9 mouse cellular contexts compared by ENCODE assay signal in genomic region chr9:77502548-77503438, GRCm38 (mm10). TPM values are rescaled to one million over a fixed set of nuclear protein-coding genes. Genes with fewer than 3 reads are reported as not detected.
DNase-seq lines count a peak whose midpoint lies in the region; ATAC-seq and TF ChIP-seq lines count a peak whose summit lies in the region.
"Had no signal": no experiment of that assay in that cellular context is flagged by ENCODE, and none has a peak within 500 bp of the region (broad histone marks: within the 10 kb centered on the region; RNA-seq: fewer than 3 reads in every experiment).

No protein-coding gene starts in this region.

- H3K36me3 ChIP-seq in forebrain, embryonic 14.5 days (ENCODE audit: control insufficient read depth, insufficient read depth, low read length) = no peaks in the 10 kb centered on the region
- H3K36me3 ChIP-seq in intestine, embryonic 16.5 days (ENCODE audit: control insufficient read depth, insufficient read depth, low read length) = no peaks in the 10 kb centered on the region
- H3K36me3 ChIP-seq: embryonic facial prominence, embryonic 15.5 days had no signal

- peak overlapping the region; percentile 36 for H3K27ac ChIP-seq in forebrain, embryonic 14.5 days (ENCODE audit: low read depth, low read length)
- H3K27ac ChIP-seq in intestine, embryonic 16.5 days (ENCODE audit: low read length) = no peak overlapping the region
- H3K27ac ChIP-seq: embryonic facial prominence, embryonic 15.5 days had no signal

- peak; percentile 45 for DNase-seq in layer of hippocampus, adult 9-11 months
- no peak for DNase-seq in layer of hippocampus, postnatal 14 days (ENCODE audit: low spot score in 2 of 2)
- DNase-seq in brain, embryonic 14.5 days (ENCODE audit: low read depth) = peak; percentile 94
- peak; percentile 93 for DNase-seq in forebrain, embryonic 14.5 days (ENCODE audit: low spot score)
- peak; percentile 60 for DNase-seq in kidney, postnatal 10 days
- DNase-seq in gastrocnemius, postnatal 36 days = no peak
- no peak for DNase-seq in layer of hippocampus, postnatal 25 days (ENCODE audit: extremely low spot score in 1 of 2, low spot score in 1 of 2)

- ATAC-seq in forebrain, embryonic 14.5 days = peak; percentile 80
- no peak for ATAC-seq in intestine, embryonic 16.5 days

- intact Hi-C loops in gastrocnemius, postnatal 36 days (cut with DNase I) = no loop called here

- TF ChIP-seq POLR2A in brain, embryonic 14.5 days (IDR thresholded peaks at IDR 0.05; ENCODE audit: borderline replicate concordance, extremely low read depth, insufficient read depth, insufficient read length, poor library complexity, severe bottlenecking) = no peak

- H3K4me1 ChIP-seq in forebrain, embryonic 14.5 days (ENCODE audit: control insufficient read depth, insufficient read depth, low read length) = peaks cover 37% of the 10 kb centered on the region
- H3K4me1 ChIP-seq in intestine, embryonic 16.5 days (ENCODE audit: control insufficient read depth, insufficient read depth, low read length) = peaks cover 10% of the 10 kb centered on the region; the same call in 1 of the 2 replicates

- H3K4me2 ChIP-seq in forebrain, embryonic 14.5 days (ENCODE audit: low read length) = peak overlapping the region; percentile 18
- no peak overlapping the region for H3K4me2 ChIP-seq in intestine, embryonic 16.5 days (ENCODE audit: low read depth, low read length)
- H3K4me2 ChIP-seq: embryonic facial prominence, embryonic 15.5 days had no signal

- WGBS in forebrain, embryonic 14.5 days = 3% methylated on average over 14 of the region's 14 CpGs
- WGBS in intestine, embryonic 16.5 days = 58% methylated on average over 14 of the region's 14 CpGs

- H3K4me3 ChIP-seq in forebrain, embryonic 14.5 days (ENCODE audit: low read depth, low read length) = no peak overlapping the region
- no peak overlapping the region for H3K4me3 ChIP-seq in intestine, embryonic 16.5 days (ENCODE audit: low read length)
- H3K4me3 ChIP-seq: embryonic facial prominence, embryonic 15.5 days had no signal

- no peaks in the 10 kb centered on the region for H3K27me3 ChIP-seq in forebrain, embryonic 14.5 days (replicated peaks; ENCODE audit: control insufficient read depth, insufficient read depth, low read length)
- no peaks in the 10 kb centered on the region for H3K27me3 ChIP-seq in intestine, embryonic 16.5 days (replicated peaks; ENCODE audit: control insufficient read depth, insufficient read depth, low read length)
- H3K27me3 ChIP-seq: embryonic facial prominence, embryonic 15.5 days had no signal

- H3K9me3 ChIP-seq in forebrain, embryonic 14.5 days (replicated peaks; ENCODE audit: control insufficient read depth, low read length) = no peaks in the 10 kb centered on the region
- no peaks in the 10 kb centered on the region for H3K9me3 ChIP-seq in intestine, embryonic 16.5 days (ENCODE audit: control insufficient read depth, low read length)
- H3K9me3 ChIP-seq: embryonic facial prominence, embryonic 15.5 days had no signal

- TF ChIP-seq CTCF in brain, embryonic 14.5 days (IDR thresholded peaks at IDR 0.05; ENCODE audit: borderline replicate concordance, extremely low read depth, insufficient read depth, insufficient read length) = no peak

- H3K9ac ChIP-seq in forebrain, embryonic 14.5 days (ENCODE audit: low read length) = no peak overlapping the region; the same call in 1 of the 2 replicates
- no peak overlapping the region for H3K9ac ChIP-seq in intestine, embryonic 16.5 days (ENCODE audit: low read depth, low read length)
- H3K9ac ChIP-seq: embryonic facial prominence, embryonic 15.5 days had no signal

RNA-seq across cellular contexts. Expression of gene Lrrc1, which starts 41.9 kb away (rescaled TPM):
- total RNA-seq in layer of hippocampus, postnatal 14 days (2021) = 1 to 10 TPM; 7.3 to 7.8 TPM
- 17.8 and 20.1 TPM in 2 replicates for polyA plus RNA-seq in brain, embryonic 14.5 days (2012; rRNA removed)
- polyA plus RNA-seq in forebrain, embryonic 14.5 days (2014; fragmentation: Nextera tagmentation; extraction: Ambion mirVana) = 8.2 and 10.6 TPM in 2 replicates
- polyA plus RNA-seq in intestine, embryonic 16.5 days (2015; fragmentation: Nextera tagmentation; extraction: Ambion mirVana) = 14.1 and 14.8 TPM in 2 replicates
- total RNA-seq in gastrocnemius, postnatal 36 days (2021) = under 1 TPM; 0.39 to 0.94 TPM
- total RNA-seq in layer of hippocampus, postnatal 25 days (2021) = 1 to 10 TPM; 6.8 to 8.1 TPM

Comparison
In these comparisons a context has a peak if more than half of its experiments do, and no peak if none do; other contexts are left out.
1. DNase-seq: peak in layer of hippocampus, adult 9-11 months (single experiment), brain, embryonic 14.5 days (single experiment), forebrain, embryonic 14.5 days (single experiment) and kidney, postnatal 10 days (single experiment); none in layer of hippocampus, postnatal 14 days (0 of 2), gastrocnemius, postnatal 36 days (0 of 2) and layer of hippocampus, postnatal 25 days (0 of 2).
2. RNA of gene Lrrc1, which starts 41.9 kb away (total RNA-seq): 6.8 to 8.1 TPM in layer of hippocampus, postnatal 25 days and 7.3 to 7.8 TPM in layer of hippocampus, postnatal 14 days; 0.39 to 0.94 TPM in gastrocnemius, postnatal 36 days; every median in the first group is over 4 times any median in the second.